Mouse (Mus musculus): ENCODE measurements around the gene Gzmk.

Gzmk gene

DNA sequence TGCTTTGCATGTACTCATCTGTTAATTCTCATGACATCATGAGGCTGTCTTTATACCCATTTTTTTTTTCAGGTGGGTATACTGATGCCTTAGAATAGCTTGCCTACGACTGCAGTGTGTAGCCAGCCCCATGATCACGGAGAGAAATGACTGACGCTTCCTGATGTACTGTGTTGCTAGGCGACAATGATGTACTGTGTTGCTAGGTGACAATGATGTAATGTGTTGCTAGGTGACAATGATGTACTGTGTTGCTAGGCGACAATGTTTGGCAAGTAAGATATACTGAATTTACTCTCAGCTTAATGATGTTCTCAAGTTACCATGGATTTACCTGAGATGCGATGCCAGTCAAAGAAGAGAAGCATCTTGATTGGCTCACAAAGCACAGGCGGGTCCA lies at the start of gene Gzmk:
TSS of gene Gzmk (minus strand) at position 98 of the 400 bp plus-strand sequence.
- in situ Hi-C loops (cut with MboI; ENCODE audit: low pct_unique_long_range_greater_than_20kb in 1 of 2, low sequenced_read_pairs in 2 of 2, unreplicated experiment in 1 of 2): no loop called here

DNA sequence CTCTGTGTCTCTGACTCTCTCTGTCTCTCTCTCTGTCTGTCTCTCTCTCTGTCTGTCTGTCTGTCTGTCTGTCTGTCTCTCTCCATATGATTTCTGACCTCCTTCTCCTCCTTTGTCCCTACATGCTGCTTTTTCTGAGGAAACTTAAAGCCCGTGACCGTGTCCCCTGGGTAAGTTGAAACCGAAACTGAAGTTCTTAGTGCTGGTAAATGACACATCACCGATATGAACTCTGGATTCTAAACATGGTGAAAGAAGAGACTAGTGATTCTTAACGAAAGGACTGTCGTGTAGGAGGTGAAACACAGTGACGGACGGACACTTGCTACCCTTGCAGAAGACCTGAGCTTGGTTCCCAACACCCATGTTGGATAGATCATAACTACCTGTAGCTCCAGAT lies 45.5 kb upstream of the Gzmk start:
- in situ Hi-C loops (cut with MboI; ENCODE audit: low pct_unique_long_range_greater_than_20kb in 1 of 2, low sequenced_read_pairs in 2 of 2, unreplicated experiment in 1 of 2): no loop called here

DNA sequence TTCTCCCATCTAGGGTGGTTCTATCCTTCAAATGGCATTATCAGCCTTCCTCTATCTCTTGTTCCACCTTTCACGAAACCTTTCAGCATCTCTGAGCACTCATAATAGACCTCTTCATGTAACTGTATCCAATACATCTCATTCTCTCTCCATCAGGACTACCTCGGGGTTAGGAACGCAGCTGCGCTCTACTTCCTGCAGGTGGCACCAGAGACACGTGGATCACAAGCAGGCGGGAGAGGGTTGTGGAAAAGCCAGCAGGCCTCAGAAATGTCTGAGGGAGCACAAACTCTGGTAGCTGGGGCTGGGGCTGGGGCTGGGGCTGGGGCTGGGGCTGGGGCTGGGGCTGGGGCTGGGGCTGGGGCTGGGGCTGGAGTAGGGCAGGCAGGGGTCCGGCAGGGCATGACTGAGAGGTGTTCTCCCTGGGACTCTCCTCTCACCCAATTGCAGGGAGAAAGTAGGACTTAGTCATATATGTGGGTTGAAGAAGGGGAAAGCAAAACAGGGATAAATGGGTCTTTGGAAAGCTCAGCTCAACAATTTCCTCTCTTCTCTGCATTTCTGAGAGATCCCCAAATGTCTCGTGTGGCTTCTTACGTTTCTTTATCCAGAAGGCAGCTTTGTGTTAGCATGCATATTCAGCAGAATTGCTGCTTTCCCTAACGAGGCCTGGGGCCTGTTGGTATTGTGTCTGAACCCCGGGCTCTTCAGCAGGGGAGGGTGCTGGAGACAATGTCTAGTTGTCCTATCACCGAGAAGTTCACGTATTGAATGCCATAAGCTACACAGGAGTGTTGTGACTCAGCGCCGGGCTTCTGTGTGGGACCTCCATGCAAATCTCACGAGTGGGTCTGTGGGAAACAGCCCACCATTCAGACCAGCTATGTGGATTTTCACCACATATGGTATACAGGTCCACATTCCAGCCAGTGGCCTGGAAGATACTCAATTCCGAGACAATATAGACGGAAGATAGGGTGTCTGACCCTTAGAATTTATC lies 44.4 kb upstream of the Gzmk start:
- in situ Hi-C loops (cut with MboI; ENCODE audit: low pct_unique_long_range_greater_than_20kb in 1 of 2, low sequenced_read_pairs in 2 of 2, unreplicated experiment in 1 of 2): no loop called here

DNA sequence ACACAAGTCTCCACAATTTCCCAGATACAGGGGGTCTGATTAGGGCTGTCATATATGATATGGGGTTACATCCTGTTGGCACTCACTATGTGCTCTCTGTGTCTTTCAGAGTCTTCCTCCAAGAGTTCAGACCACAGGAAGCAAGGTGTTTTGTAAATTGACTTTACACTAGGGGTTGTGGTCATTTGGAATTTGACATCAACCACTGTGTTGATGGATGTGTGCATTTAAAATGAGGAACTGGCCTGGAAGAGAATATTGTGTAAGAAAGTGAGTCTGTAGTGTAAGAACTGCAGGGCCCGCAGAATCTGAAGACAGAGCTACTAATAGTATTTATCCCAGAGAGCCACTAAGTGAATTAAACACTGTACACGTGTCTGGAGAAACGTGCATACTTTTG lies 41.5 kb upstream of the Gzmk start:
- in situ Hi-C loops (cut with MboI; ENCODE audit: low pct_unique_long_range_greater_than_20kb in 1 of 2, low sequenced_read_pairs in 2 of 2, unreplicated experiment in 1 of 2): no loop called here

DNA sequence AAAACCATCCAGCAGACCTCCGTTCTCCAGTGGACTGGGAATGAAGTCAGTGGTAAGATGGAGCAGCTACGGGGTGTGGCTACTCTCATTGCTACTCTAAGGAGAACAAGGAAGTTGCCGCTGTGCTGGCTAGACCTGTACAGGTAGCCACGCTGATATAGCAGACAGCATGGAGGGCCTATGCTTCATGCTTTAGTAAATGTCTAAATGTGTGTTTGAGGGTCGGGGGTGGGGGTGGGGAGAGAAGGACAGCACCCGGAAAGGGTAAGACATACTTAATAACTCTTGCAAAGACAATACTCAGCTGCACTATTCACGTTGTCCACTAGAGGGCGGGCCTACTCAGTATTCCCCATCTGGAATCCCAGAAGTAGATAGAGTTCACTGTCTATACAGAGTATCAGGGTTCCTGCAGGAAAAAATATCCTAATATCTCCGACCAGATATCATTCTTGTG lies 40.8 kb upstream of the Gzmk start:
- in situ Hi-C loops (cut with MboI; ENCODE audit: low pct_unique_long_range_greater_than_20kb in 1 of 2, low sequenced_read_pairs in 2 of 2, unreplicated experiment in 1 of 2): no loop called here

DNA sequence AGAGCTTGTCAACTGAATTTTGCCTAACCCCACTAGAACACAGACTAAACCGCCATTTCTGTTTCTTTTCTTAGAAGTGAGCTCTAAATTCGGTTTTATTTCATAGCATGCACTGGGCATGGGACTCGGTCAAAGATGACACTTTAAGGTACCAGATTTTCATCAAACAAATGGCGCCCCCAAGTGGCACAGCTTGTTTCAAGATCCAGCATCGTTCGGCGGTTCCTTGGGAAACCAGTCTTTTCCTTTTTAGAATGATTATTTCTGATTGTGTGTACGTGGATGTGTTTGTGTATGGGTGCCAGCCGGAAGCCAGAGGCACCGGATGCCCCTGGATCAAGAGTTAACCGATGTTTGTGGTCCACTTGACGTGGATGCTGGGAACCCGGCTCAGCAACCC lies 39.5 kb upstream of the Gzmk start:
- in situ Hi-C loops (cut with MboI; ENCODE audit: low pct_unique_long_range_greater_than_20kb in 1 of 2, low sequenced_read_pairs in 2 of 2, unreplicated experiment in 1 of 2): no loop called here

DNA sequence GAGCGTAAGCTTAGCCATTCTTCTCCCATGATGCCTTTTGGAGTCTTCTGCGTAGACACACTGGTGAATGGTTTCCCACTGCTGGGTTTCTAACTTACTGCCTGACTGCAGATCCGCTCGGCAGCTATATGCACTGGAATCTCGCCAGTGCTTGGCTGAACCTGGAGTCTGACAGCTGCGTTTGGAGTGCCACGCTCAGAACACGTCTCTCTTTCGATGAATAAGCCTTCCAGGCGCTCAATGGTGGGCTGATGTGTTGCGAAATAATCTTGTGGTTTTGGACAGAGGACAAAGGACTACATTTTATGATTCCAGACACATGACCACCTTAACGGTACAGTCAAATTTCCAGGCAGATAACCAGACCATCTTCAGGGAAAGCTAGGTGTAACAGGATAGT lies 37.1 kb upstream of the Gzmk start:
- in situ Hi-C loops (cut with MboI; ENCODE audit: low pct_unique_long_range_greater_than_20kb in 1 of 2, low sequenced_read_pairs in 2 of 2, unreplicated experiment in 1 of 2): no loop called here

DNA sequence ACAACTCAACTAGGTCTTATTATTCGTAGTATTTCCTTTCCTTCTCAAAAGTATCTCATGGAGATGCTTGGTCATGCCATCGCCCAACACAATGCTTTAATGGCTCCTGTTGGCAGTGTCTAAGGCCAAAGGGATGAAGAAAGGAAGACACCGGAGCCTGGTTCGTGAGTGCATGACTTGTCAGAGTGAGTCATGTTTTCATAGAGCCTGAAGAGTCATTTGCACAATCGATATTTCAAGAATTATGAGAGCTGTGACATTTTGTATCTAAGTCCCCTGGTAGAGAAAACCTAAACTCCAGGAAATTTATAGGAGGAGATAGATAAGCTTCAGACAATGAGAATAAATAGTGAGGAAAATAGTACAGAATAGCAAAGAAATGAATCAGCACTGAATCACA lies 33.5 kb upstream of the Gzmk start:
- in situ Hi-C loops (cut with MboI; ENCODE audit: low pct_unique_long_range_greater_than_20kb in 1 of 2, low sequenced_read_pairs in 2 of 2, unreplicated experiment in 1 of 2): loop anchor here (10.0 kb wide), 1 partner anchor 214 kb away; the partner anchor contains the start of gene Gpx8 (in 2 of the 2)

DNA sequence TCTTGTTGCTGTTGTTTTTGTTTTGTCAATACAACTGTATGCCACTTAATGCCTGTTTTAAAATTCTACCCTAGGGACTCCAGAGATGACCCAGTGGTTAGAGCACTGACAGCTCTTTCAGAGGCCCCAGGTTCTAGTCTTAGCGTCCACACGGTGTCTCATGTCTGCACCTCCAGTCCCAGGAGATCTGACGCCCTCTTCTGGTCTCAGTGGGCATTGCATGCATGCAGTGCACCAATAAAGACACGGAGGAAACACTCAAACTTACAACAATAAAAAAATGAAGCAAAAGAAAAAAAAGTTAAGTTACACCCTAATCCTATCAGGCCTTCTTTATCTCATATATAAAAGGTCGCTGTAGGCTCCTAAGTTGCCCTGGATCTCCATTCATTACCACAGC lies 31.5 kb upstream of the Gzmk start:
- in situ Hi-C loops (cut with MboI; ENCODE audit: low pct_unique_long_range_greater_than_20kb in 1 of 2, low sequenced_read_pairs in 2 of 2, unreplicated experiment in 1 of 2): loop anchor here (10.0 kb wide), 1 partner anchor 212 kb away; the partner anchor contains the start of gene Gpx8 (in 2 of the 2)

DNA sequence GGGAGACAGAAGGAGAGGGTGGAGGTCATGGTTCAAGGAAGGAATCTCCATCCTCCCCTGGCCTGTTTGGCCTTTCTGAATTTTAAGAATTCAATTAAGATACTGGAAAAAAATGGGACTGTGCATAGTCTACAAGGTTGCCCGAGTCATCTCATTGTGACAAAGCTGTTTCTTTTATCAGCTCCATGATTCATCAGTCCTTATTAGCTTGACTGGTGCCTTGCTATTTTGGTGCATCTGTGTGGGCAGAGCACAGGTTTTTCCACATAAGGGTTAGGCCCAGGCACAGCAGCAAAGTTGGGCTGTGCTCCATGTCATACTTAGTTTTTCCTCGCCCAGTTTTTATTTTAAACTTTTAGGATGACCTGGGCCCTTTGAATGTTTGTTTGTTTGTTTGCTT lies 31.1 kb upstream of the Gzmk start:
- in situ Hi-C loops (cut with MboI; ENCODE audit: low pct_unique_long_range_greater_than_20kb in 1 of 2, low sequenced_read_pairs in 2 of 2, unreplicated experiment in 1 of 2): loop anchor here (10.0 kb wide), 1 partner anchor 212 kb away; the partner anchor contains the start of gene Gpx8 (in 2 of the 2)

DNA sequence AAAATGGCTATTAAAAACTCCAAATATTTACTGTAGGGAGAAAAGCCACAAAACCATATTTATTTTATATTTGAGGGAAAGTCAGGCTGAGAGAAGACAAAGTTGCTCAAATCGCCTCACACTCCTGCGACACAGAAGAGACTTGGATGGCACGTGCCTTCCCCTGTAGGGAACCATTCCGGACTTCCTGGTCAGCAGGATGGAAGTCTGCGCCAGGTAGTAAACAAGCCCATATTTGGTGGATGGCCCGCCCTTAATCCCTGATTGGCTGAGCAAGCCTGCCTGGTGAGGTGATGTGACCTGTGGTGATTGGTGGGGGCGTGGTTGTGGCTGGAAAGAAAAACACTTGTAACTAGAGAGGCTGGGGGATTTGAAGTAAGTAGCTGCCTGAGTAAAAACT lies 26.9 kb upstream of the Gzmk start:
- in situ Hi-C loops (cut with MboI; ENCODE audit: low pct_unique_long_range_greater_than_20kb in 1 of 2, low sequenced_read_pairs in 2 of 2, unreplicated experiment in 1 of 2): loop anchor here (10.0 kb wide), 1 partner anchor 208 kb away; the partner anchor contains the start of gene Gpx8 (in 2 of the 2)

DNA sequence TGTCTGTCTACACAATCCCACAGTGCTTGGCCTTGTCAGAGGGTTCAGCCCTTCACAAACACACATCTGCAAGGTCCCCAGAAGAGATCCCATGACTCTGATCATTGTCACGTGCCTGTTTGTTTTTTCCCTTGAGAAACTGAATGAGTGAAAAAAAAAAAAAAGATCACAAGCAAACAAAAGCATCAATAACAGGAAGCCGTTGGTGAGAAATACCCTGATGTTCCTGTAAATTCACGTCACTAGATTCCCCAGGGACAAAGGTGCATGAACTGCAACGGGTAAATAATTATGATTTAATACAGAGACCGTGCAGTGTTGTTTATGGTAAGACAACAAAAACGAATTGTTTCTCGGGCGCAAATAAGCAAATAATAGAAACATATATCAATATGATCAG lies 19.3 kb upstream of the Gzmk start:
- in situ Hi-C loops (cut with MboI; ENCODE audit: low pct_unique_long_range_greater_than_20kb in 1 of 2, low sequenced_read_pairs in 2 of 2, unreplicated experiment in 1 of 2): no loop called here

DNA sequence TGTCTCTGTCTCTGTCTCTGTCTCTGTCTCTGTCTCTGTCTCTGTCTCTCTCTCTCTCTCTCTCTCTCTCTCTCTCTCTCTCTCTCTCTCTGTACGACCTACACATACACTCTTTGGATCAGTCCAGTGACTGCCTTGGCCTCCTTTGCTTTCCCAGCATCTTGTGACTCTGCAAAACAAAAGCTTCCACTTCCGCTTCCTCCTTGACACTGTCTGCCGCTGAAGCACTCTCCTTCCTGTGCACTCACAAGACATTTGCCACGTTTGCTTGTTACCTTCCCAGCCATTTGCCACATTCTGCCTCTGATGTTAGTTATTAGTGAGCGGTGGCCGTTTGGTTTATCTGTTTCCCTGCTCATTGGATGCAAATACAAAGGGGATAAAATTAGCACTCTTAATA lies 16.4 kb upstream of the Gzmk start:
- in situ Hi-C loops (cut with MboI; ENCODE audit: low pct_unique_long_range_greater_than_20kb in 1 of 2, low sequenced_read_pairs in 2 of 2, unreplicated experiment in 1 of 2): no loop called here

DNA sequence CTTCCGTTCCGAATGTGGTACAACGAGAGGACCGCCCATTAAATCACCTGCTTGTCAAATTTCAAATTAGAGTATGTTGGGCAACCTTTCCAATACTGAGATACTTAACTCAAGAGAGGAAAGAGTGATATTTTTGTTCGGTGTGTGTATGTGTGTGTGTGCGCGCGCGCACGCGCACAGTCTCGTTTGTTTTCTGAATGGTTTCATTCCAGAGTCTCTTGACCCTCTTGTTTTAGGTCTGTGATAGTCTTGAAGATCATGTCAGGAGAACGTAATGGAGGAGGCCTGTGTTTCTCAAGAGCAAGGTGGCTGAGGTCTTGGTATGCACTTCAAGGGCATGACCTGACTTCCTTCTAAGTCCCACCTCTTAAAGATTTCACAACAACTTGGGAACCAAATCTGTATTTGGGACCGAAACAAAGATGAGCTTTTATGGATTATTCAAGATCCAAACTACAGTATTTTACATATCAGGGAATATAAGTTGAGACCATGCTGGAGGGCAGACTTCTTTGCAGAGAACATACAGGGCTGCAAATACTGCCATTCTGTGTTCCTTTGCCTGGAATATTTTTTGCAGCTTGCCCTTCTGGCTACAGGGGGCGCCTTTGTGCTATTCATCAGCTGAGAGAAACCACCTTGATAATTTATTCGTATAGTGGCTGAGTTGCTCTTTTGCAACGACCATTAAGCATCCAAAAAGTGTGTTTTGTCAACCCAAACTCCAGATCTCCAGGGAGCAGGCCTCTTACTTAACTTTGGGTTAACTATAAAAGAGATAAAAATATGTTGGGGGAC lies 2.2 kb upstream of the Gzmk start:
- in situ Hi-C loops (cut with MboI; ENCODE audit: low pct_unique_long_range_greater_than_20kb in 1 of 2, low sequenced_read_pairs in 2 of 2, unreplicated experiment in 1 of 2): no loop called here

DNA sequence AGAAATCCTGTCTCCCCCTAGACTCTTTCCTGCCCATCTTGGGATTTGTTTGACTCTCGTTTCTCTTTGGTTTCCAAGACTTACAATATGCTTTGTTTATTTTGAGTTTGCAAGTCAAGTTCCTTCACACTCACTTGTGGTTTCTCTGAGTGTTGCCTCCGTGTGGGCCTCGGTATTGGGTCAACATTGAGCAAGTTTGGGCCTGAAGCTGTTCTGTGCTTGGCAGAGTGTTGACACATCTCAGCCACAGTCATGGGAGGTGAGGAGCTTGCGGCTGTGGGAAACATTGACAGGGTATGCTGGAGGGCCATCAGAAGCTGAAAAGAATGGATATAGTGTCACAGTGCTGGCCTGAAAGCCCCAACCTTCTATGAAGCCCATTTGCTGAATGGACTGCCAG lies 1.4 kb upstream of the Gzmk start:
- in situ Hi-C loops (cut with MboI; ENCODE audit: low pct_unique_long_range_greater_than_20kb in 1 of 2, low sequenced_read_pairs in 2 of 2, unreplicated experiment in 1 of 2): no loop called here

DNA sequence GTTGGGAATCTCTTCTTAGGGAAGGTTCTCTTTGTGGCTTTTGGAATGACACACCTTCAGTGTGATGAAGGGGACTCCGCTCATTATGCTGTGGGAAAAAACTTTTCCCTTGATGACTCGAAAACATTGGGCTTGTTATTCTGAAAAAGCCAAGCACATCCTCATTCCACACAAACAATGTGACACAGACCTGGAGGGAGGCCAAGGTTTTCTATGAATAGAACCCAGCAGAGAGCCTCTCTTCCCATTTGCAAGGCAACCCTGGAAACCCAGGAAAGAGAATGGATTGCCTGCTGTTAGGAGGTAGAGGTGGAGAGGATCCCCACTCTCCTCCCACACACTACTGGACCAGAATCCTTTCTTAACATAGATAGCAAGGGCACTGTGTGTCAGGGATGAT lies 1.6 kb downstream of the Gzmk start:
- in situ Hi-C loops (cut with MboI; ENCODE audit: low pct_unique_long_range_greater_than_20kb in 1 of 2, low sequenced_read_pairs in 2 of 2, unreplicated experiment in 1 of 2): no loop called here

DNA sequence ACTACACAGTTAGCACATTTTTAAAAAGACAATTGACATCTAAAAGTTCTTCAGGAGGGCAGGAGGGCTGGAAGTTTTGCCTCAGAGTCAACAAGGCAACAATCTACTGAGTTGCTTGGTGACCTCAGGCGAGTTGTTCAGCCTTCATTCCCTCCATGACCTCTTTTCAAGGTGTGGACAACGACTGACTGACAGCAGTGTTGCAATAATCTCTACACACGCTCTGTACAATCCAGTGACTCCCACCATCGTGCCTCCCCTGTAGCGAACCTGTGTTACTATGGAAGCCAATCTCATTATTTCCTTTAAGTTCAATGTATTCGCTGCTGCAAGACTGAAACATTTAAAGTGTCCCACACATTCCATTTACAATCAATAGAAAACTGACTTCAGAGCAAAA lies 3.9 kb downstream of the Gzmk start:
- in situ Hi-C loops (cut with MboI; ENCODE audit: low pct_unique_long_range_greater_than_20kb in 1 of 2, low sequenced_read_pairs in 2 of 2, unreplicated experiment in 1 of 2): no loop called here

DNA sequence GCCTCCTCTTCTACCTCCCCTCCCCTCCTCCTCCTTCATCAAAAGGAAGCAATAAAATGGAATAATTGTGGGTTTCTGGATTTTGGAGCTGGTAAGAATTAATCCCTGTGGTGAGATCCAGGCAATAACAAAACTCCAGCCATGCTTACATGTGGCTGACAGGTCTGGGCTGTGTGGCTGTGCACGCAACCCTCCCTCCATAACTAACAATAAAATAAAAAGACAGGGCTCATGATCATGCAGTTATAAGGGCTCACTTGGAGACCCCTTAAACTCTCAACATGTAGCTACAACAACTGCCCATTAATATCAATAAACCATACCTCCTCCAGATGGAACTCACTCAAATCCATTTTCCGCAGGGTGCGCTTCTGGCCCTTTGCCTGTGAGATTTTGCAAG lies 11.8 kb downstream of the Gzmk start:
- in situ Hi-C loops (cut with MboI; ENCODE audit: low pct_unique_long_range_greater_than_20kb in 1 of 2, low sequenced_read_pairs in 2 of 2, unreplicated experiment in 1 of 2): no loop called here

DNA sequence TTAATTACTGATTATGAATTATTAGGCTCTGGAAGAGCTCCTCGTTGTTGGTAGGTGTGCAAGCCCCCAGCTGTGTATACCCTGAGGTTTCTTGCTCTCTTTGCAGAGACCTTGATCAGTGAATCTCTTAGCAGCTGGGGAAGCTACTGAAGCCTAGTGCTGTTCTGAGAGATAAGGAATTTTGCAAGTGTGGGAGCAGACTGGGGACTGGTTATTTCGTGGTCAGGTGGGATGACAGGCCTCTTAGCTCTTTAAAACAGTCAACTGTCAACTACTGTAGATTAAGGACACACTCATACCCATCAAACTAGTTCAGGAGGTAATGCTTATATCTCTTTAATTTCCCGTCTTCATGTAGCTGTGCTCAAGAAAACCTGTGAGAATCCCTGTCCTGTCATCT lies 13.3 kb downstream of the Gzmk start:
- in situ Hi-C loops (cut with MboI; ENCODE audit: low pct_unique_long_range_greater_than_20kb in 1 of 2, low sequenced_read_pairs in 2 of 2, unreplicated experiment in 1 of 2): no loop called here
